Mouse (Mus musculus) neutrophil, adult 65 days (primary cell): ENCODE data around the gene Hoxb7. TPM values are rescaled to one million over a fixed set of nuclear protein-coding genes. Genes with fewer than 3 reads are reported as not detected.

ENCODE experiments used
- total RNA-seq: library from RNA; stranded (reverse); gene quantifications from 2 replicates; pipeline ENCODE4 v1.2.4, GENCODE M21; 2023

Gene Hoxb7
- not detected in 2 replicates for total RNA-seq

GRCm38 (mm10) chr11:96285771-96286738 is at the start of gene Hoxb7:
Gene Hoxb7, plus strand, starts transcription at chr11:96286623.

GRCm38 (mm10) chr11:96270996-96271540 is 15.4 kb upstream of the Hoxb7 start, which contains the start of gene Hoxb9:
Gene Hoxb9, plus strand, starts transcription at chr11:96271457.

GRCm38 (mm10) chr11:96281855-96282570 is 4.4 kb upstream of the Hoxb7 start, which contains the start of gene Hoxb8:
Gene Hoxb8, plus strand, starts transcription at chr11:96281905.

GRCm38 (mm10) chr11:96291681-96292564 is 5.5 kb downstream of the Hoxb7 start, which contains the start of gene Hoxb6:
Gene Hoxb6, plus strand, starts transcription at chr11:96292476.

GRCm38 (mm10) chr11:96303151-96304099 is 17.0 kb downstream of the Hoxb7 start, which contains the start of gene Hoxb5:
Gene Hoxb5, plus strand, starts transcription at chr11:96303336.

GRCm38 (mm10) chr11:96317608-96318367 is 31.4 kb downstream of the Hoxb7 start, which contains the start of gene Hoxb4:
Gene Hoxb4, plus strand, starts transcription at chr11:96318267.

GRCm38 (mm10) chr11:96323154-96323553 is 36.7 kb downstream of the Hoxb7 start, which contains the start of gene Hoxb3:
Gene Hoxb3, plus strand, starts transcription at chr11:96323326.

Other genes starting within 250 kb of the Hoxb7 start
- 33.2 and 47.0 TPM in 2 replicates for gene Ube2z, start 221.2 kb upstream of the Hoxb7 start, total RNA-seq
- 55.7 and 68.4 TPM in 2 replicates for gene Atp5g1, start 211.0 kb upstream of the Hoxb7 start, total RNA-seq
- gene Calcoco2, start 174.7 kb upstream of the Hoxb7 start, total RNA-seq = not detected in 2 replicates
- not detected in 2 replicates for gene Ttll6, start 152.8 kb upstream of the Hoxb7 start, total RNA-seq
- not detected in 2 replicates for gene Hoxb13, start 92.3 kb upstream of the Hoxb7 start, total RNA-seq
- not detected in 2 replicates for gene Hoxb9, start 15.2 kb upstream of the Hoxb7 start, total RNA-seq
- not detected in 2 replicates for gene Hoxb8, start 4.7 kb upstream of the Hoxb7 start, total RNA-seq
- gene Hoxb6, start 5.9 kb downstream of the Hoxb7 start, total RNA-seq = not detected in 2 replicates
- not detected in 2 replicates for gene Hoxb5, start 16.7 kb downstream of the Hoxb7 start, total RNA-seq
- gene Hoxb4, start 31.6 kb downstream of the Hoxb7 start, total RNA-seq = 2.0 and 2.7 TPM in 2 replicates
- 0.51 and 0.98 TPM in 2 replicates for gene Hoxb3, start 36.7 kb downstream of the Hoxb7 start, total RNA-seq
- gene Hoxb2, start 63.9 kb downstream of the Hoxb7 start, total RNA-seq = not detected in 2 replicates
- 0.51 and 0.75 TPM in 2 replicates for gene Hoxb1, start 79.1 kb downstream of the Hoxb7 start, total RNA-seq
- gene Skap1, start 178.0 kb downstream of the Hoxb7 start, total RNA-seq = 0.20 TPM in 1 of 2 replicates, not detected in the other